Comparison of ENCODE assay signal across 22 mouse cellular contexts in the genomic region with DNA sequence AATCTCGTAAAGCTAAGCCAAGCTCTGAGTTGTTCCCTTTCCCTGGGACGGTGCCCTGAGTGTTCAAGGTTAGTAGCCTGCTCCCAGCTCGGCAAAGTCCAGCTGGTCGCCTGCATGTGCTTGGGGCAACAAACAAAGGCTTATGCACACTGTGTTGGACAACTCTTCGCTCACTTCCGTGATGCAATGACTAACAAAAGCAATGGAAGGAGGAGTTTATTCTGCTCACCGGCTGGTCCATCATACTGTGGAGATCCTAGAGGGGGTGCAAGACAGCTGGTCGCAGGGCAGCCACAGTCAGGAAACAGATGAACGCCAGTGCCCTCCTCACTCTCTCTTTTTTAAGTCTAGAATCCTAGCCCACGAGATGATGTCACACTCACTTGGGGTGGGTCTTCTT. TPM values are rescaled to one million over a fixed set of nuclear protein-coding genes. Genes with fewer than 3 reads are reported as not detected.
A peak's percentile ranks its signal among the peaks of the same experiment; 100 is the strongest.
DNase-seq lines count a peak whose midpoint lies in the region; ATAC-seq and TF ChIP-seq lines count a peak whose summit lies in the region.
"Had no signal": no experiment of that assay in that cellular context is flagged by ENCODE, and none has a peak within 500 bp of the region (broad histone marks: within the 10 kb centered on the region; RNA-seq: fewer than 3 reads in every experiment).

No protein-coding gene starts in this region.

- no peaks in the 10 kb centered on the region for H3K36me3 ChIP-seq in heart, embryonic 10.5 days
- no peaks in the 10 kb centered on the region for H3K36me3 ChIP-seq in hindbrain, embryonic 10.5 days
- H3K36me3 ChIP-seq in midbrain, postnatal 0 days (ENCODE audit: insufficient read depth, low read length): no peaks in the 10 kb centered on the region
- H3K36me3 ChIP-seq: limb, embryonic 12.5 days had no signal

- H3K9me3 ChIP-seq in heart, embryonic 10.5 days: no peaks in the 10 kb centered on the region
- no peaks in the 10 kb centered on the region for H3K9me3 ChIP-seq in hindbrain, embryonic 10.5 days
- H3K9me3 ChIP-seq in midbrain, postnatal 0 days (ENCODE audit: low read length): no peaks in the 10 kb centered on the region
- H3K9me3 ChIP-seq: limb, embryonic 12.5 days had no signal

- ATAC-seq in granulocyte monocyte progenitor cell, adult 5-6 weeks (replicated peaks; ENCODE audit: poor library complexity, severe bottlenecking): peak; percentile 59
- ATAC-seq in midbrain, postnatal 0 days (ENCODE audit: low FRiP score): no peak

- H3K27me3 ChIP-seq in heart, embryonic 10.5 days (ENCODE audit: insufficient read depth, poor library complexity, severe bottlenecking): no peaks in the 10 kb centered on the region
- H3K27me3 ChIP-seq in hindbrain, embryonic 10.5 days (ENCODE audit: insufficient read depth, poor library complexity, severe bottlenecking): no peaks in the 10 kb centered on the region
- H3K27me3 ChIP-seq in midbrain, postnatal 0 days (ENCODE audit: insufficient read depth, low read length): no peaks in the 10 kb centered on the region
- H3K27me3 ChIP-seq: limb, embryonic 12.5 days had no signal

- WGBS in heart, embryonic 10.5 days: 62% methylated on average over 10 of the region's 10 CpGs
- 59% methylated on average over 10 of the region's 10 CpGs for WGBS in hindbrain, embryonic 10.5 days
- 63% methylated on average over 10 of the region's 10 CpGs for whole genome bisulfite sequencing in midbrain, postnatal 0 days

- no peak overlapping the region for H3K27ac ChIP-seq in heart, embryonic 10.5 days
- H3K27ac ChIP-seq in hindbrain, embryonic 10.5 days: no peak overlapping the region
- H3K27ac ChIP-seq in midbrain, postnatal 0 days (ENCODE audit: low read depth, low read length): no peak overlapping the region
- H3K27ac ChIP-seq: layer of hippocampus, adult 2 months; limb, embryonic 12.5 days had no signal

- TF ChIP-seq CTCF in midbrain, postnatal 0 days (IDR thresholded peaks at IDR 0.05): no peak

- H3K4me1 ChIP-seq in heart, embryonic 10.5 days: peaks cover 4% of the 10 kb centered on the region; the same call in 1 of the 2 replicates
- H3K4me1 ChIP-seq in hindbrain, embryonic 10.5 days (replicated peaks): peaks cover 33% of the 10 kb centered on the region
- peaks cover 6% of the 10 kb centered on the region for H3K4me1 ChIP-seq in midbrain, postnatal 0 days (ENCODE audit: insufficient read depth, low read length)

- H3K4me2 ChIP-seq in midbrain, postnatal 0 days (ENCODE audit: low read depth, low read length, poor library complexity, severe bottlenecking): no peak overlapping the region
- H3K4me2 ChIP-seq: limb, embryonic 12.5 days; lung, embryonic 14.5 days had no signal

- H3K4me3 ChIP-seq in heart, embryonic 10.5 days: no peak overlapping the region
- H3K4me3 ChIP-seq in hindbrain, embryonic 10.5 days: no peak overlapping the region
- H3K4me3 ChIP-seq in midbrain, postnatal 0 days (ENCODE audit: low read depth, low read length): no peak overlapping the region
- H3K4me3 ChIP-seq: limb, embryonic 12.5 days had no signal

- peak; percentile 22 for DNase-seq in heart, postnatal 4 days
- no peak for DNase-seq in heart, embryonic 10.5 days (ENCODE audit: low spot score)
- DNase-seq in 416B (ENCODE audit: low read depth) (peak; percentile 17), ES-CJ7 (ENCODE audit: low read depth, low spot score) (peak; percentile 47)
- DNase-seq in left cerebral cortex, adult 8-10 months (ENCODE audit: low spot score in 2 of 2): no peak
- no peak for DNase-seq in hindbrain, embryonic 10.5 days (ENCODE audit: low spot score)
- DNase-seq in midbrain, postnatal 0 days (ENCODE audit: low spot score): no peak
- DNase-seq: adrenal gland, postnatal 14 days; cerebellum, adult 11-12 months; cerebellum, postnatal 25 days; forebrain, postnatal 0 days; kidney, adult 11 months; kidney, postnatal 10 days; lung, embryonic 14.5 days; midbrain, embryonic 14.5 days; retina, postnatal 1 day; thymus, adult 18-20 months had no signal

- no peak overlapping the region for H3K9ac ChIP-seq in midbrain, postnatal 0 days (replicated peaks; ENCODE audit: low read length, poor library complexity, severe bottlenecking)
- H3K9ac ChIP-seq: forebrain, postnatal 0 days; limb, embryonic 12.5 days; lung, embryonic 14.5 days had no signal

RNA-seq across cellular contexts. Expression of gene Cks2, which starts 29.2 kb away (rescaled TPM):
- 10 to 100 TPM; 76.8 to 86.6 TPM for total RNA-seq in heart, postnatal 4 days (2021)
- 248 and 312 TPM in 2 replicates for polyA plus RNA-seq in heart, embryonic 10.5 days (2016; fragmentation: Nextera tagmentation; extraction: Ambion mirVana)
- 271 and 351 TPM in 2 replicates for total RNA-seq in granulocyte monocyte progenitor cell, adult 5-6 weeks (2014; fragmentation: Nextera tagmentation)
- 247 and 266 TPM in 2 replicates for total RNA-seq in granulocyte monocyte progenitor cell, adult 5-6 weeks (2017)
- total RNA-seq in left cerebral cortex, adult 8-10 months (2022): 1 to 10 TPM; 1.5 to 4.0 (median 3.0) TPM
- 329 and 366 TPM in 2 replicates for polyA plus RNA-seq in hindbrain, embryonic 10.5 days (2016; fragmentation: Nextera tagmentation; extraction: Ambion mirVana)
- total RNA-seq in midbrain, postnatal 0 days (2014; rRNA removed): 16.3 and 23.0 TPM in 2 replicates
- 19.0 and 20.0 TPM in 2 replicates for polyA plus RNA-seq in midbrain, postnatal 0 days (2015; fragmentation: Nextera tagmentation; extraction: Ambion mirVana)
- total RNA-seq: gastrocnemius, adult 18-20 months had no signal

RNA-seq across cellular contexts. Expression of gene Secisbp2, which starts 35.7 kb away (rescaled TPM):
- total RNA-seq in heart, postnatal 4 days (2021): 10 to 100 TPM; 22.3 to 23.0 TPM
- polyA plus RNA-seq in heart, embryonic 10.5 days (2016; fragmentation: Nextera tagmentation; extraction: Ambion mirVana): 25.6 and 32.1 TPM in 2 replicates
- 19.6 and 30.8 TPM in 2 replicates for total RNA-seq in granulocyte monocyte progenitor cell, adult 5-6 weeks (2014; fragmentation: Nextera tagmentation)
- 24.7 and 26.2 TPM in 2 replicates for total RNA-seq in granulocyte monocyte progenitor cell, adult 5-6 weeks (2017)
- 10 to 100 TPM; 16.8 to 18.7 (median 17.9) TPM for total RNA-seq in left cerebral cortex, adult 8-10 months (2022)
- polyA plus RNA-seq in hindbrain, embryonic 10.5 days (2016; fragmentation: Nextera tagmentation; extraction: Ambion mirVana): 27.4 and 31.6 TPM in 2 replicates
- 15.2 and 15.7 TPM in 2 replicates for total RNA-seq in midbrain, postnatal 0 days (2014; rRNA removed)
- 16.7 and 19.4 TPM in 2 replicates for polyA plus RNA-seq in midbrain, postnatal 0 days (2015; fragmentation: Nextera tagmentation; extraction: Ambion mirVana)

RNA-seq across cellular contexts. Expression of gene Shc3, which starts 46.6 kb away (rescaled TPM):
- total RNA-seq in heart, postnatal 4 days (2021): 1 to 10 TPM; 3.9 to 4.0 TPM
- polyA plus RNA-seq in heart, embryonic 10.5 days (2016; fragmentation: Nextera tagmentation; extraction: Ambion mirVana): 0.15 and 0.30 TPM in 2 replicates
- not detected in 2 replicates for total RNA-seq in granulocyte monocyte progenitor cell, adult 5-6 weeks (2014; fragmentation: Nextera tagmentation)
- not detected in 2 replicates for total RNA-seq in granulocyte monocyte progenitor cell, adult 5-6 weeks (2017)
- total RNA-seq in left cerebral cortex, adult 8-10 months (2022): 100 to 1,000 TPM; 153 to 205 (median 182) TPM
- 1.9 and 3.2 TPM in 2 replicates for polyA plus RNA-seq in hindbrain, embryonic 10.5 days (2016; fragmentation: Nextera tagmentation; extraction: Ambion mirVana)
- total RNA-seq in midbrain, postnatal 0 days (2014; rRNA removed): 110 and 119 TPM in 2 replicates
- 9.1 and 10.4 TPM in 2 replicates for polyA plus RNA-seq in midbrain, postnatal 0 days (2015; fragmentation: Nextera tagmentation; extraction: Ambion mirVana)
- total RNA-seq: MEL had no signal
- polyA plus RNA-seq: lung, embryonic 14.5 days had no signal

Comparison
In these comparisons a context has a peak if more than half of its experiments do, and no peak if none do; other contexts are left out.
1. DNase-seq: peak in heart, postnatal 4 days (single experiment), 416B (single experiment) and ES-CJ7 (single experiment); none in heart, embryonic 10.5 days (single experiment), left cerebral cortex, adult 8-10 months (0 of 2), hindbrain, embryonic 10.5 days (single experiment) and midbrain, postnatal 0 days (single experiment).
2. RNA of gene Shc3, which starts 46.6 kb away (total RNA-seq): 153 to 205 TPM in left cerebral cortex, adult 8-10 months and 110 to 119 TPM in midbrain, postnatal 0 days; 3.9 to 4.0 TPM in heart, postnatal 4 days and not detected in granulocyte monocyte progenitor cell, adult 5-6 weeks; every median in the first group is over 10 times any median in the second.